Mouse (Mus musculus): ENCODE data around the gene Psen1.
A peak's percentile ranks its signal among the peaks of the same experiment; 100 is the strongest.

Gene Psen1

DNA sequence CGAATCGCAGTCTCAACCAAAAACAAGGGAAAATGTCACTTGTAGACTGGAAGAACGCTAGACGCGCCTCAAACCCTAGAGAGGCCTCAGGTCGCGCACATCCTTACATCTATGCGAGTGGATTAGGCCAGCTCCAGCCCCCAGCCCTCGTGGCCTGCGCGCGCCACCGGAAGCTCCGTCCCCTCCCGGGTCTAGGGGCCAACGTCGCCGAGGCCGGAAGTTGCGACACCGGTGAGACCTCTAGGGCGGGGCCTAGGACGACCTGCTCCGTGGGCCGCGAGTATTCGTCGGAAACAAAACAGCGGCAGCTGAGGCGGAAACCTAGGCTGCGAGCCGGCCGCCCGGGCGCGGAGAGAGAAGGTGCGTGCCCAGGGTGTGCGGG lies at the start of gene Psen1:
Psen1 (plus strand) TSS at position 219 of the 382 bp plus-strand sequence.
- DNase-seq (ENCODE audit: low spot score in 2 of 2): peak; percentile 87 to 91

GRCm38 (mm10) chr12:83641233-83641632 lies 46.7 kb upstream of the Psen1 start:
- no peak for DNase-seq (ENCODE audit: low spot score in 2 of 2)

- DNase-seq (ENCODE audit: low spot score in 2 of 2): no peak
Measured at GRCm38 (mm10) chr12:83643116-83643515, 44.8 kb upstream of the Psen1 start.

DNA sequence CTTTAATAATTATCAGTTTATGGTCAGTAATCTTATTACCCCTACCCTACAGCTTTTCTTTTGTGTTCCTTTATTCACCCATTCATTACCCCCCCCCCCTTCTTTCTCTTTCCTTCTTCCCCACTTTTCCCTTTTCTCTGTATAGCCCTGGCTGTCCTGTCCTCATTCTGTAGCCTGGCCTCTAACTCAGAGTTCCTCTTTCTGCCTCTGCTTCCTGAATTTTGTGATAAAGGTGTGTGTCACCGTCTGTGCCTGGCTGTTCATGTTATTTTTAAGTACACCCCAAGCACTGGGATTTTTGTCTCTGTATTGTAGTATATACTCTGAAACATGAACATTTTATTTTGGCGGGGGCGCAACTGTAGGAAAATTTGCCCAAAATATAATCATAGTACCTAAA lies 37.6 kb upstream of the Psen1 start:
- DNase-seq (ENCODE audit: low spot score in 2 of 2): no peak

- no peak for DNase-seq (ENCODE audit: low spot score in 2 of 2)
Measured at GRCm38 (mm10) chr12:83651414-83651813, 36.5 kb upstream of the Psen1 start.

DNA sequence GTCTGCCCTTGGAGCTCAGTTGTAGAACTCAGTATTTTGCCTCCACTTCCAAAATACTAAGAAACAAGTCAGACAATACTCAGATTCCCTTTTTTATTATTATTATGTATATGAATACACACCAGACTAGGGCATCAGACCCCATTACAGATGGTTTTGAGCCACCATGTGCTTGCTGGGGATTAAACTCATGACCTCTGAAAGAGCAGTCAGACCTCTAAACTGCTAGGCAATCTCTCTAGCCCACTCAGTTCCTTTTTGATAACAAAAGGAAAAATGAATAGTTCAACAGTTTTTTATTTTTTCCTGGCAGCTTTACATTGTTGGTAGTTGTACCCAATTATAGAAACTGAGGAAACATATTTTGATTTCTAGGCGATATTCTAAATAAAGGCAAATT lies 2.5 kb upstream of the Psen1 start:
- no peak for DNase-seq (ENCODE audit: low spot score in 2 of 2)

DNA sequence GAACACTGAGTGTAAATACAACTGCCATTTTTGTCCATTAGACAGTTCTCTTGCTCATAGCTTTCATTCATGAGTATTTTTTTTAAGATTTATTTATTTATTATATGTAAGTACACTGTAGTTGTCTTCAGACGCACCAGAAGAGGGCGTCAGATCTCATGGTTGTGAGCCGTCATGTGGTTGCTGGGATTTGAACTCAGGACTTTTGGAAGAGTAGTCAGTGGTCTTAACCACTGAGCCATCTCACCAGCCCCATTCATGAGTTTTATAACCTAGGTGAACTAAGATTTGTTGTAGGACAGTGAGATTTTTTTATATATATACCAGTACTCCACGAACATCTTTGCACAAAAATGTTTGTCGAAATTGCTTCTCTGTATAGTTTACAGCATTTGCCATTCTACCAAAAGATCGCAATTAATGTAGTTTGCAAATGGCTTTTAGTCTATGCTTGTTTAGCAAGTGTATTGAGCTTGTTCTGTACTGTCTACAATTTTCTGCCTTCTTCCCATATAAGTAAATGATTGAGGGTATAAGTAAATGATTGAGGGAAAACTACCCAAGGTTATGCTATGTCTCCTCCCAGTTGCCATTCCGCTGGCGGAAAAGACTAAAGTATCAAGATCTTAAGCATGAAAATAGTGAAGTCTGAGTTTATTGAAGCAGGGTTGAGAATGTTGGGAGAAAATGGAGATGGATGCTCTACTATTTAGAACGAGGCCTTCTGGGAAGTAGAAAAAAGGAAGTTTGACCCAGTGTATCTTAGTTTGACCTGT lies 1.2 kb upstream of the Psen1 start:
- no peak for DNase-seq (ENCODE audit: low spot score in 2 of 2)

DNA sequence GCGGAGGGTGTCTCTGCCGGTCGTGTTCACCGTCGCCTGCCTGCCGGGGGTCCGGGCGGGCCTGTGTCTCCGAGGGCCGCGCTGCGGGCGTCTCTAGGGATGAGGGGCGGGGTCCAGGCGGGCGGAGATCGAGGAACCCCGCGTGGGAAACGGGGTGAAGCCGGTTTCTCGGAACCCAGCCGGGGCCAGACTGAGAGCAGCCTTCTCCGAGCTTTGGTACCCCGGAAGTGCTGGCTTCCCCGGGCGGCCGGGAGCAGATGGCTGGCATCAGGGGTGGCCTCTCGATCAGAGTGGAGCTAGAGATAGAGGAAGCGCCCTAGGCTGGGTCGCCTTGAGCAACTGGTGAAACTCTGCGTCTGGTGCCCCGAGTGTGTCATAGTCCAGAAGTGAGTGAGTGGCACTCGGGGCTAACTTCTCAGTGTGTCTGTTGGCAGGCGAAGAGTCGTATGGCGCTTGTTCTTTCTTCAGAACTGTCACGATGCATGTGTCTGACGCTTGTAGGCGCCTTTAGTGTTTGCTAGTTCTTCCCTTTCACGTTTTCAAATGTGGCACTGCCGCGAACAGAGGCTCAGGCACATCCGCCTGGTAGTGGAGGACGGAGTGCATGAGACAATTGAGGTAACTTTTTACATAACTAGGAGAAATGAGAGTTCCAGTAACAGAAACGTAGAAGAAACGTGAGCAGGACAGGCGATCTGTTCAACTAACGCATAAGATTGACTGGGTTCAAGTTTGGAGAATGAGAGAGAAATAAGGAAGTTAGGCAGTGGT lies 549 bp downstream of the Psen1 start:
- DNase-seq (ENCODE audit: low spot score in 2 of 2): peak; percentile 36 to 46

DNA sequence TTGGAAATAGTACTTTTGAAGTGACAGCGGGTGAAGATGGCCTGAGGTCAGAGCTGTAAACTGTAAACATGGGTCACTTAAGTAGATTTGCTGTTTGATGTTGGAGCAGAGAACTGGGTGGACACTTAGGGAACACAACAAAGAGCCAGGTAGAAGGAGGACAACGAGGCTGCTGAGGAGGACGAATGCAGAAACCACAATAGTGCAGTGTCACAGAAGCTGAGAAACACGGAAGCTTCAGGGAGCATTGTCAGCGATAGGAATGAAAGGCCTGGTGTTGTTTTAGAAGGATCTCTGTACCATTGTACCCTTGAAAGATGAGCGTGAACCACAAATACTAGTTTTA lies 1.1 kb downstream of the Psen1 start:
- DNase-seq (ENCODE audit: low spot score in 2 of 2): no peak

GRCm38 (mm10) chr12:83694011-83694410 lies 6.1 kb downstream of the Psen1 start:
- DNase-seq (ENCODE audit: low spot score in 2 of 2): no peak

DNA sequence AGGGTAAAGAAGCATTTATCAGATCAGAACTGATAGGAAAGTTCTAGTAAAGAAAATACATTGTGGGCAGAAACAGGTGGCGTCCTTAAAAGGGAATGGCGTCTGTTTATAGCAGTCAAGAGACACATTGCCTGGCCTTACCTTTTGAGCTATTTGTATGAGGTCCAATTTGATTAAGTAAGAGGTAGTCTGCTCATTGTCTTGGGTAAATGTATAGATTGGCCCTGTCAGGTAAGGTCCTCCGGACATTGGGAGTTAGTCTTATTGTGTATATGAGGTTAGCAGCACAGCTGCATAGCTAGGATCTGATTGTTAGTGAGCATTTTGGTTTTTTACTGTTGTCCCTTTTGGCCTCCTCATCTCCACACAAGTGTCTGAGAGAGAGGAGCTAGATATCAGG lies 6.7 kb downstream of the Psen1 start:
- DNase-seq (ENCODE audit: low spot score in 2 of 2): no peak

DNA sequence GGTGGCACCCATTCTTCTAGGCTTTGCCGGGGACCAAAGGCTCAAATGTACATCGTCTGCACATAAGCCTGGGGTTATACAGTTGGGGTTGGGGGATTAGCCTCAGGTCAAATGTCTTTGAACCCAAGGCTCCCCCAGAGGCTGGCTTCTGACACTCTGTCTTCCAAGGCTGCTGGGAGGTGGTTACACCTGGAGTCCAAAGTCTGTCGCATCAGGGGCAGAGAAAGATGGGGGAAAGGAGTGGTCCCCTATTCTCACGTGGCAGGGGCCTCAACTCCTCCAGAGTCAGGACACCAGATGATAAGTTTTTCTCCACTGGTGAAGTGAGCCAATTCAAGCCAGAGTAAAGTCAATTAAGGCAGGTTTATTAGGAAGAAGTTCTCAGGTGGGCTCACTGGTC lies 10.7 kb downstream of the Psen1 start:
- no peak for DNase-seq (ENCODE audit: low spot score in 2 of 2)

DNA sequence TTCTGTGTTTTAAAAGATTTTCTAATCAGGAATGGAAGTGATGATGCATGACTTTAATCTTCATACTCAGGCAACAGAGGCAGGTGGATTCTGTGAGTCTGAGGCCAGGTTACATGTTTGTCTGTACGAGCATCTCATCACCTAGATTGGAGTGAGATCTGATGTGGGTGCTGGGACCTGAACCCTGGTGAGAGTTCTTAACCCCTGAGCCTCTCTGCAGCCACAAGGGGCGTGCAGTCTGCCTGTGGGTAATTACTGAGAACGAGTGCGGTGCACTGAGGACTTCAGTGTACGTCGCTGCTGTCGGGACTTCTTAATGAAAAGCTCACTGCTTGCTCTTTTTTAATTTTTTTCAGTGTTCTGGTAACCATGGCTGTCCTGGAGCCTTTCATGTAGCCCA lies 13.7 kb downstream of the Psen1 start:
- no peak for DNase-seq (ENCODE audit: low spot score in 2 of 2)

DNA sequence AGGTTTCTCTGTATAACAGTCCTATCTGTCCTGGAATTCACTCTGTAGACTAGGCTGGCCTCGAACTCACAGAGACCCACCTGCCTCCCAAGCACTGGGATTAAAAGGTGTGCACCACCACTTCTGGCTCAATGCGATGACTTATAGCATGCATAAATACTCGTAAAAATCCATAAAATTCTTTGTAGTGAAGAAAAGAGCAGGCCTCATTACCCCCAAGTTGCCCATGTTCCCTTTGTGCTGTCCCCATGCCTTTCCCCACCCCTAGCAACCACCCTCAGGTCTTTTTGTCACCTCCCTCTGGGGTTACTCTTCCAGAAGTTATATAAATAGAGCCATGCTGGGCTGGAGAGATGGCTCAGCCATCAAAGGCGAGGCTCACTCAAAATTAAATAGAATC lies 14.8 kb downstream of the Psen1 start:
- no peak for DNase-seq (ENCODE audit: low spot score in 2 of 2)

DNA sequence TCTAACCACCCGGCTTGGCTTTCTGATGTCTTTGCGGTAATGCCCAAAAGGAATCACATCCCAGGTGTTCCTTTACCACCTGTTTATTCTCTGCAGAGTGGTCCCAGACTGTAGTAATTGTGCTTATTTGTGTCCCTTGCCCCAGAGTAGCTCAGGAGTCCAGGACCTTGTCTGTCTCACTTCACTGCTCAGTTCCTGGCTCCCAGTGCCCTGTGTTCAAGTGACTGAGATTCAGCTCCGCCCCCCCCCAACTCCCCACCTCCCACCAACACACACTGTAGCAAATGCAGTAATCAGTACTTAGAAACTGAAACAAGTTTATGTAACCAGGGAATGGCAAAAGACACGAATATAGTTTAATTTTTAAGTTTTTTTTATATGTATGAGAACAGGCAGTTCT lies 19.0 kb downstream of the Psen1 start:
- no peak for DNase-seq (ENCODE audit: low spot score in 2 of 2)

DNA sequence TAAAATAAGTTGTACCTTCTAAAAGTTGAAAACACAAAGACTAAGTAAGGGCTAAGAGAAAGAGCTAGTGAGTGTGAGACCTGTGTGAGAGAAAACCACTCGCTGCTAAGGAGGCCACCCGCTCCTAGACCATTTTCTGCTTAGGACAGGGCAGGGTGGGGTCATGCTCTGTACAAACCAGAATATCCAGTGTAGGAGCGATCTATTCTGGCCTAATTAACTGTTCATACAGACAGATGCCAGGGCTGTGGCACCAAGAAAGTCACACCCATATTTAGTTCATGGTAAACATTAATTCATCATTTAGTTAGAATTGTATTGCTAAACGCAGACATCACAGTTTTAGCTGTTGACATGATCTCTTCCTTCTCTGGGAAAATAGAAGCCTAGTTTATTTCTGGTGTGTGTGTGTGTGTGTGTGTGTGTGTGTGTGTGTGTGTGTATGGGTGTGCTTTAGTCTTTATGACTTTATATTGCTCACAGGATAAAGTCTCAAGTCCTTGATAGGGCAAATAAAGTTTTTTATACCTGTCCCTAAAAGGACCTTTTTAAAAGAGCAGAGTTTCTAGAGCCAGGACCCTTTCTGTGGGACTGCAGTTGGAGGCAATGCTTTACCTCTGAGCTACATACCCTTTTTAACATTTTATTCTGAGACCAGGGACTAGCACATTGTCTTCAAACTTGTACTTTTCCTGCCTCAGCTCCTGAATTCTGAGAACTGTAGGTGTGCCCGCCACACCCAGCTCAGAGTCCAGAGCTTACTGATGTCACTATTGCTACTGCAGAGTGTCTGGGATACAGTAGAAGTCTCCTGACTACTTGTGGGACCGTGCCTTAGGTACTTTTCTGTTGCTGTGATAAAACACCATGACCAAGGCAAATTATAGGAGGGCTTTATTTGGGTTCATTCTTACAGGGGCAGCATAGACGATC lies 20.5 kb downstream of the Psen1 start:
- no peak for DNase-seq (ENCODE audit: low spot score in 2 of 2)

GRCm38 (mm10) chr12:83709934-83710333 lies 22.0 kb downstream of the Psen1 start:
- no peak for DNase-seq (ENCODE audit: low spot score in 2 of 2)

DNA sequence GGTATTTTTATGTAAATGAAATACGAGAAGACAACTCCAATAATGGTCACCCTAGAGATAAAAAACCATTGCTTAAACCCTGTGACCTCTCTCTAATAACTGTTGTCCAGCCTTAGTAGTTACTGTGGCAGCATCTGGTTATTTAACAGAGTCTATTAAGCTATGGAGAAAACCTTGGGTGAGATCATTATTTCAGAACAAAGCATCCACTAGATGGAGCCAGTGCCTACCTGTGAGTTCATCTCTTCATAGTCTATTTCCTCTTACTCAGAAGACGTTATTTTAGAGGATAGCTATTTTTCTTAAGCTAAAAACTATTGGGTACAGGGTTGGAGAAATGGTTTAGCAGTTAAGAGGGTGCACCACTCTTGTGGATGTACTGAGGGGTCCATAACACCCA lies 25.8 kb downstream of the Psen1 start:
- no peak for DNase-seq (ENCODE audit: low spot score in 2 of 2)

- DNase-seq (ENCODE audit: low spot score in 2 of 2): no peak
Measured at GRCm38 (mm10) chr12:83716416-83717184, 28.6 kb downstream of the Psen1 start.

- DNase-seq (ENCODE audit: low spot score in 2 of 2): no peak
Measured at GRCm38 (mm10) chr12:83719431-83719830, 31.5 kb downstream of the Psen1 start.

DNA sequence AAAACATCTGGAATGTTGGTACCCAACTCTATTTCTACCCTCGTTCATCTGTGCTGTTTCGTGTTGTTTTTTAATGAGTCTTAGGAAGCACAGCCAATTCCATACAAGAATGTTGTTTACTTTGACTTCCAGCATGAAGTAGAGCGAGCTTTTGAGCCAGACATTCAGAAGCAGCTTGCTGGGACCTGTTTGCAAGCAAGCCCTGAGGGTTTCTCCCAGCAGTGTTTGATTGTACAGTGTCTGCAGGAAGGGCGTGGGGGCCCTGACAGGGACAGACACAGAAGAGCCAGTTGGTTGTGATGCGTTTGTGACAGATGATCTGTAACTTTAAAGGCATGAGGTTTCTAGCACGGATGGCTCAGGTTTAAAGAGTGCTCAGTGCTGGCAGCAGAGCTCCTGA lies 33.3 kb downstream of the Psen1 start:
- no peak for DNase-seq (ENCODE audit: low spot score in 2 of 2)

GRCm38 (mm10) chr12:83723037-83723436 lies 35.1 kb downstream of the Psen1 start:
- DNase-seq (ENCODE audit: low spot score in 2 of 2): no peak
